Mouse (Mus musculus) small intestine, adult 2 months (tissue): ENCODE results near the gene Rab9b.

ENCODE experiments used
- CTCF ChIP-seq: fragments of 200-500 bp; IDR thresholded peaks from 2 replicates; pipeline ENCODE4 v1.5.1; 2012; ENCODE audit warnings: low read depth, mild to moderate bottlenecking, control low read depth, inconsistent platforms, low read length, moderate library complexity, mixed read lengths; ENCODE audit not compliant: insufficient replicate concordance, insufficient read length; ENCODE audit errors: extremely low read depth
- POLR2A ChIP-seq: fragments of 200-500 bp; IDR thresholded peaks from 2 replicates; pipeline ENCODE4 v1.6.1; 2012; ENCODE audit warnings: low read depth, mild to moderate bottlenecking, control low read depth, inconsistent platforms, low read length, moderate library complexity

DNA sequence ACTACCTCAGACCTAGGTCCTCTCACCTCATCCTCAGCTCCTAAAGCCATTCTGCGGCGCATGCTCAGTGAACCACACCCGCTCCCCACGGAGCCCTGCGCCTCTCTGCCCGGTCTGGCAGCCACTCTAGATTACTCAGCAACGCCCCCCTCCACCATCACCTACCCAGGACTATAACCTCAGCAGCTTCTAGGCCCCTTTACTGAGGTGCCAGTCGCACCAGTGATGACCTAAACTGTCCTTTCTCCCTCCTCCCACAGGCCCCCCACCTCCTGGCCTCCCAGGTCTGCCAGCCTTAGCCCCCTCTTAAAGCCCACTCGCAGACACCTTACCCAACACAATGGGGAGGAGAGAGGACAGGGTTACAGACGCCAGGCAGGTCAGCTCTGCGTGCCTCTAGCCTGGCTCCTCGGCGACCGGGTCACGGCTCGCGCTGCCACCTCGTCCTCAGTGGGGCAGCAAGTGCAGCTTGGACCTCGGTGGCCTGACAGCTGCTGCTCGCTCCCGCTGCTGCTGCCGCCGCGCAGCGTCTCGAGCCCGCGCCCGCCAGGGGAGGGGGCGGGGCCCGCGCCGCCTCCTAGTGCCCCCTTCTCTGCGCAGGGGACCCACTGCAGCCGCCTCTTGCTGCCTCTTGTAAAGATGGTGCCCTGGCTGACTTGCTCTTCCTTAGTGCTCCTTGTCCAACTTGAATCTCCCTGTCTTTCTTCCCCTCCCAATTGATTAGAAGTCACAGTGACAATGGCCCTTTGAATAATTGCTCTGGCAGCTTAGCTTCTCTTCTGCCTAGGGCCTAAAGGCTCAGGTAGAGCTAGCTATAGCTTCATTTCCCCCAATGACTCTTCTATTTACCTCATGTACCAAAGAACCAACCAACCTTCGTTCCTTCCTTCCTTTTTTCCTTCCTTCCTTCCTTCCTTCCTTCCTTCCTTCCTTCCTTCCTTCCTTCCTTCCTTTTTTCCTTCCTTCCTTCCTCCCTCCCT, at the start of gene Rab9b:
- TF ChIP-seq CTCF = no peak
- no peak for TF ChIP-seq POLR2A
